Mouse (Mus musculus): ENCODE data around the gene AY761185. TPM values are rescaled to one million over a fixed set of nuclear protein-coding genes. Genes with fewer than 3 reads are reported as not detected.
A peak's percentile ranks its signal among the peaks of the same experiment; 100 is the strongest.
"Not testable (repeated sequence)": the region's sequence is repeated elsewhere in the genome, so short reads cannot be mapped to it uniquely, and the experiment has no call there.

The AY761185 gene
- total RNA-seq (2012; rRNA removed) = not detected in 2 replicates

DNA sequence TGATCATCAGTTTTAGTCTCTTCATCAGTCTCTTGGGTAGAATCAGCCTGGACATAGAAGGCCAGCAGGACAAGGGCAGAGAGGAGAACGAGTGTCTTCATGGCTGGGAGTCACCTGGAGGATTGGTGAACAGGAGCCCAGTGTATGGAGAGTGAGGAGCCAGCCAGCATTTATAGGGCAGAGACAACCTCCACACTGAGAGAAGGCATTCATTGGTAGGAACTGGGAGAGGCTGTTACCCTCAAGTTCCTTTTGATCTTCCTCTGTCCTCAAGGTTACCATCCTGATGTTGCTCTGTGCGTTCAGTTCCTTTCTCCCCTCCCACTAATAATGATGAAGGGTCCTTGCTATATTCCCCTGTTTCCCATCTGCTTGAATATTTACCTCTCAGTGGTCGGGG, at the start of gene AY761185:
Gene AY761185, minus strand, starts transcription at position 101 of the 400 bp plus-strand sequence.
- TF ChIP-seq ZNF384 (IDR thresholded peaks at IDR 0.05; ENCODE audit: low read depth, low read length) (no peak), CHD2 (IDR thresholded peaks at IDR 0.05; ENCODE audit: low read depth, low read length) (no peak), MAFK (IDR thresholded peaks at IDR 0.05; ENCODE audit: insufficient read depth, low read depth, low read length) (no peak), ZC3H11A (IDR thresholded peaks at IDR 0.05; ENCODE audit: borderline replicate concordance, low read depth, low read length) (no peak), HCFC1 (IDR thresholded peaks at IDR 0.05; ENCODE audit: borderline replicate concordance, insufficient read depth, low read length) (no peak)
- Histone ChIP-seq H3K4me3 (ENCODE audit: insufficient read depth in 1 of 2, low read depth in 1 of 2, low read length in 2 of 2, poor library complexity in 1 of 2, severe bottlenecking in 1 of 2) (no peak within 1 kb of the TSS), H3K27ac (ENCODE audit: insufficient read depth, low read depth, low read length, poor library complexity, severe bottlenecking) (no peak within 1 kb of the TSS), H3K9ac (ENCODE audit: insufficient read depth, low read depth, low read length, poor library complexity, severe bottlenecking) (no peak within 1 kb of the TSS), H3K9me3 (ENCODE audit: control insufficient read depth, insufficient read depth, low read depth, low read length) (no peaks in the 10 kb centered on the region), H3K36me3 (ENCODE audit: control insufficient read depth, insufficient read depth, low read length, poor library complexity, severe bottlenecking) (no peaks in the 10 kb centered on the region), H3K4me1 (ENCODE audit: control insufficient read depth in 2 of 2, insufficient read depth in 2 of 2, low read length in 2 of 2, poor library complexity in 1 of 2) (no peaks in the 10 kb centered on the region)
- no peak for DNase-seq (ENCODE audit: low read depth, low spot score)
- in situ Hi-C loops (cut with MboI; ENCODE audit: low sequenced_read_pairs in 2 of 2, unreplicated experiment in 2 of 2) = no loop called here

DNA sequence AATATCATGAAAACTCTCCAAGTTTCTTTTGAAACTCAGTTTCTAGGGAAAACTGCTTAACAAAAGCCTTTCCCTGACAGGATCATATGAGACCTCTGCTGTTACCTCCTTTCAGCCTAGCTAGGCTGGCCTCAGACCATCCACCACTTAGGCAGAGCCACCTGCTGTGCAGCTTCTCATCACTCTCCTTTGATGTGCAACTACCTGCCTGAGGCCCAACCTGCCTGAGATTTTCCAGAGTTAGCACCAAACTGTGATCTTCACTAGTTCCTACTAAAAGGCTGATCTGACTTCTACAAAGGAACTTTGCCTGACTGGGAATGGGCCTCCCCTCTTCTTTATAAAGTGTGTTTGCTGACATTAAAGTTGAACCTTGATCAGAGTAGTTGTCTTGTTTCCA, 49.5 kb upstream of the AY761185 start:
- H3K36me3 ChIP-seq (ENCODE audit: control insufficient read depth, insufficient read depth, low read length, poor library complexity, severe bottlenecking); H3K4me1 ChIP-seq (ENCODE audit: control insufficient read depth in 2 of 2, insufficient read depth in 2 of 2, low read length in 2 of 2, poor library complexity in 1 of 2); H3K9ac ChIP-seq (ENCODE audit: insufficient read depth, low read depth, low read length, poor library complexity, severe bottlenecking); H3K9me3 ChIP-seq (ENCODE audit: control insufficient read depth, insufficient read depth, low read depth, low read length); H3K27ac ChIP-seq (ENCODE audit: insufficient read depth, low read depth, low read length, poor library complexity, severe bottlenecking); in situ Hi-C loops (cut with MboI; ENCODE audit: low sequenced_read_pairs in 2 of 2, unreplicated experiment in 2 of 2); H3K4me3 ChIP-seq (ENCODE audit: insufficient read depth in 1 of 2, low read depth in 1 of 2, low read length in 2 of 2, poor library complexity in 1 of 2, severe bottlenecking in 1 of 2): not testable (repeated sequence)
- peak; percentile 84 for DNase-seq (ENCODE audit: low read depth, low spot score)

DNA sequence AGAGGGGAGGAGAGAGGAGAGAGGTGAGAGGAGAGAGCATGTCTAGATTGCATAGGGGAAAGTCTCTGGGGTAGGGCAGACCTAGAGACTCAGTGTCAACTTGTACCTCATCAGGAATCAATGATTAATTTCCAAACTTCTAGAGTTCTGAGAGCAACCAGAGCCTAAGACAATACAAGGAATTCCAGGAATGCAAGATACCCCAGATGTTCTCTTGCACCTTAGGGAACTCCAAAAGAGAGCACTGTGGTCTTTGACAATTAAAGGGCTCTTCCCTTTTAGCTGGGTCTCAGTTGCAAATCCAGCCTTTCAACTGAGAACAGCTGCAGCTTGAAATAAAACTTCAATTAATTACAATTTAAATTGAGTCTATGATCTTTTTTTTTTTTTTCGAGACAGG, 35.3 kb upstream of the AY761185 start:
- DNase-seq (ENCODE audit: low read depth, low spot score) = no peak
- in situ Hi-C loops (cut with MboI; ENCODE audit: low sequenced_read_pairs in 2 of 2, unreplicated experiment in 2 of 2) = no loop called here
- no peak overlapping the region for H3K27ac ChIP-seq (ENCODE audit: insufficient read depth, low read depth, low read length, poor library complexity, severe bottlenecking)
- no peak overlapping the region for H3K9ac ChIP-seq (ENCODE audit: insufficient read depth, low read depth, low read length, poor library complexity, severe bottlenecking)
- H3K4me1 ChIP-seq (ENCODE audit: control insufficient read depth in 2 of 2, insufficient read depth in 2 of 2, low read length in 2 of 2, poor library complexity in 1 of 2) = no peaks in the 10 kb centered on the region
- no peaks in the 10 kb centered on the region for H3K9me3 ChIP-seq (ENCODE audit: control insufficient read depth, insufficient read depth, low read depth, low read length)
- TF ChIP-seq ZC3H11A (IDR thresholded peaks at IDR 0.05; ENCODE audit: borderline replicate concordance, low read depth, low read length) (no peak), HCFC1 (IDR thresholded peaks at IDR 0.05; ENCODE audit: borderline replicate concordance, insufficient read depth, low read length) (no peak), CHD2 (IDR thresholded peaks at IDR 0.05; ENCODE audit: low read depth, low read length) (no peak), ZNF384 (IDR thresholded peaks at IDR 0.05; ENCODE audit: low read depth, low read length) (no peak), MAFK (IDR thresholded peaks at IDR 0.05; ENCODE audit: insufficient read depth, low read depth, low read length) (no peak)
- H3K4me3 ChIP-seq (ENCODE audit: insufficient read depth in 1 of 2, low read depth in 1 of 2, low read length in 2 of 2, poor library complexity in 1 of 2, severe bottlenecking in 1 of 2) = no peak overlapping the region
- no peaks in the 10 kb centered on the region for H3K36me3 ChIP-seq (ENCODE audit: control insufficient read depth, insufficient read depth, low read length, poor library complexity, severe bottlenecking)

DNA sequence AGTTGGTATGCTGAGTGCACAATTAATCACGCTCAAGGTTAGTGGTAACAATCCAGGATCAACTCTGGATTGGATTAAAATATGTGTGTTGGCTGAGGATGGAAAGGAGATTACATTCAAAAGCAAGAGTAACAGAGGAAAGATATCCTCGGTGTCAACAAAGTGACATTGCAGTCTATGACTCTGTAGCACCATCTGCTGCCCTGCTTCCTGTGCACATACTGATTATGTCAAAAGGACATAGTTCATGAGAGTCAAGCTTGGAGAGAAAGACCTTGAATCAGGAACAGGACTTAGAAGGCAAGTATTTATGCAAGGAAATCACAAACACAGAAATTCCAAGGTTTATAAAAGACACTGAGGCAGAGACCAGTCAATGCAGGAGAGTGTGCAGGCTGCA, 20.0 kb upstream of the AY761185 start:
- no peaks in the 10 kb centered on the region for H3K36me3 ChIP-seq (ENCODE audit: control insufficient read depth, insufficient read depth, low read length, poor library complexity, severe bottlenecking)
- DNase-seq (ENCODE audit: low read depth, low spot score) = no peak
- no peak overlapping the region for H3K9ac ChIP-seq (ENCODE audit: insufficient read depth, low read depth, low read length, poor library complexity, severe bottlenecking)
- TF ChIP-seq CHD2 (IDR thresholded peaks at IDR 0.05; ENCODE audit: low read depth, low read length) = no peak
- no peak for TF ChIP-seq MAFK (IDR thresholded peaks at IDR 0.05; ENCODE audit: insufficient read depth, low read depth, low read length)
- no peak for TF ChIP-seq ZC3H11A (IDR thresholded peaks at IDR 0.05; ENCODE audit: borderline replicate concordance, low read depth, low read length)
- no peak for TF ChIP-seq HCFC1 (IDR thresholded peaks at IDR 0.05; ENCODE audit: borderline replicate concordance, insufficient read depth, low read length)
- TF ChIP-seq ZNF384 (IDR thresholded peaks at IDR 0.05; ENCODE audit: low read depth, low read length) = no peak
- no peaks in the 10 kb centered on the region for H3K9me3 ChIP-seq (ENCODE audit: control insufficient read depth, insufficient read depth, low read depth, low read length)
- no peak overlapping the region for H3K27ac ChIP-seq (ENCODE audit: insufficient read depth, low read depth, low read length, poor library complexity, severe bottlenecking)
- H3K4me3 ChIP-seq (ENCODE audit: insufficient read depth in 1 of 2, low read depth in 1 of 2, low read length in 2 of 2, poor library complexity in 1 of 2, severe bottlenecking in 1 of 2) = no peak overlapping the region
- no peaks in the 10 kb centered on the region for H3K4me1 ChIP-seq (ENCODE audit: control insufficient read depth in 2 of 2, insufficient read depth in 2 of 2, low read length in 2 of 2, poor library complexity in 1 of 2)
- in situ Hi-C loops (cut with MboI; ENCODE audit: low sequenced_read_pairs in 2 of 2, unreplicated experiment in 2 of 2) = no loop called here

DNA sequence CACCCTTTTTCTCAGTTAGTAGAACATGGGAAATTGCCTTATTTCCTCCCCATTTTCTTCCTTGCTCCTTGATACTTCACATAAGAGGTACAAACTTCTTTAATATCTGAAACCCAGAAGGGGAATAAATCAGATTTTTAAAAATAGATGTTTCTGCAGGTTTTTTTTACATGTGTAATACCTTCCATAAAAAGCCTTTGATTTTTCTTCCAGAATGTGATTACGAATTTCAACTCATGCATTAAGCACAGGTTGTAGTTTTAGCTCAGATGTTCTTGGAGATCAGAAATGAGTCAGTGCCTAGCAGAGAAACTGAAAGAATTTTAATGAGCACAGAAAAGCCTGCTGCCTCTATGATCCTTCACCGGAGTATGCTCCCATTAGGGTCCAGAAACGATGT, 22.5 kb downstream of the AY761185 start, which contains the start of gene Gm6040:
Gene Gm6040, minus strand, starts transcription at position 101 of the 400 bp plus-strand sequence.
- Histone ChIP-seq H3K36me3 (ENCODE audit: control insufficient read depth, insufficient read depth, low read length, poor library complexity, severe bottlenecking) (no peaks in the 10 kb centered on the region), H3K9me3 (ENCODE audit: control insufficient read depth, insufficient read depth, low read depth, low read length) (no peaks in the 10 kb centered on the region), H3K4me1 (ENCODE audit: control insufficient read depth in 2 of 2, insufficient read depth in 2 of 2, low read length in 2 of 2, poor library complexity in 1 of 2) (no peaks in the 10 kb centered on the region), H3K27ac (ENCODE audit: insufficient read depth, low read depth, low read length, poor library complexity, severe bottlenecking) (no peak within 1 kb of the TSS), H3K4me3 (ENCODE audit: insufficient read depth in 1 of 2, low read depth in 1 of 2, low read length in 2 of 2, poor library complexity in 1 of 2, severe bottlenecking in 1 of 2) (no peak within 1 kb of the TSS), H3K9ac (ENCODE audit: insufficient read depth, low read depth, low read length, poor library complexity, severe bottlenecking) (no peak within 1 kb of the TSS)
- in situ Hi-C loops (cut with MboI; ENCODE audit: low sequenced_read_pairs in 2 of 2, unreplicated experiment in 2 of 2) = no loop called here
- no peak for TF ChIP-seq CHD2 (IDR thresholded peaks at IDR 0.05; ENCODE audit: low read depth, low read length)
- no peak for TF ChIP-seq ZC3H11A (IDR thresholded peaks at IDR 0.05; ENCODE audit: borderline replicate concordance, low read depth, low read length)
- TF ChIP-seq ZNF384 (IDR thresholded peaks at IDR 0.05; ENCODE audit: low read depth, low read length) = no peak
- TF ChIP-seq HCFC1 (IDR thresholded peaks at IDR 0.05; ENCODE audit: borderline replicate concordance, insufficient read depth, low read length) = no peak
- TF ChIP-seq MAFK (IDR thresholded peaks at IDR 0.05; ENCODE audit: insufficient read depth, low read depth, low read length) = no peak
- no peak for DNase-seq (ENCODE audit: low read depth, low spot score)

Data from ES-E14 (cell line).